8 mouse cellular contexts compared by ENCODE assay signal in the genomic region with DNA sequence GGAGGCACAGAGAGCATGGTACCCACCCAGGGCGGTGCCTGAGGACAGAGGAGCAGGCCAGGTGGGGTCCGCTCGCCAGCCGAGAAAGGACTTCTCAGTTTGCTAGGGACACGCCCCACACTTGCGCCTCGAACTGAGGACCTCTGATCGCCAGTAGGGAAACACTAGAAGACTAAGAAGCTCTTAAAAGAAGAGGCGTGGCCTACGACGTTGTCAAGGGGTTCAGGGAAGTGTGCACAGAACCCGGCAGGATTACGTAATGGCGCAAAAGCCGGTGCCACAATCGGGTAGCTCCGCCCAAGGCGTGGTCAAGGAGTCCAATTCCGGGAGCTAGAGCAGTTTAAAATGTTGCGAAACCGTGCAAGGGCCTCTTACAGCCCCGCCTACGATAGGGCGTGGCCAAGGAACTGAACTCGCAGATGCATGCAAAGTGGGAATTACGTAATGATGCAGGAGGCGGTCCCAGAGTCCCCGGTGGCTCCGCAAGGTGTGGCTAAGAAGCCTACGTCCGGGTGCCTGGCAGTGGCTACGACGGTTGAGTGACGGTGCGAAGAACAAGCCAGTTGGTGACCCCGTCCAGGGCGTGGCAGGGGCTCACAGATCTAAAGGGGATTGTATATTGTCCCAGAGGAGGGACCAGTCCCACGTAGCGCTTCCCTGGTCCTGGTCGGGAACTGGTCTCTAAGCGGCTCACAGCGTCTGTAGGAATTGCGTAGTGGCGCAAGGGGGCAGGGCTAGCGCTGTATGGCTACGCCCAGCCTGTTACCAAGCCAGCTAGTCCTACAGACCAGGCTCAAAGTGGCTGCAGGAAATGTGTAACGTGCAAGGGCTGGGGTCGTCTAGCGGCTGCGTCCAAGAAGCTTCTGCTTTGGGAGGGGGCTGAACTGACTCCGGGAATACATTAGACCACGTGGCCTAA. TPM values are rescaled to one million over a fixed set of nuclear protein-coding genes. Genes with fewer than 3 reads are reported as not detected.
DNase-seq lines count a peak whose midpoint lies in the region; ATAC-seq lines count a peak whose summit lies in the region.

A gene (plus strand): TSS at position 482 of the 919 bp plus-strand sequence.

- no peaks in the 10 kb centered on the region for H3K9me3 ChIP-seq in forebrain, embryonic 14.5 days (replicated peaks; ENCODE audit: control insufficient read depth, low read length)
- H3K9me3 ChIP-seq in neural tube, embryonic 15.5 days (replicated peaks), result no peaks in the 10 kb centered on the region

- H3K4me1 ChIP-seq in forebrain, embryonic 14.5 days (ENCODE audit: control insufficient read depth, insufficient read depth, low read length), result peaks cover 7% of the 10 kb centered on the region; the same call in 1 of the 2 replicates
- peaks cover 38% of the 10 kb centered on the region for H3K4me1 ChIP-seq in neural tube, embryonic 15.5 days

- intact Hi-C loops in heart, postnatal 14 days (cut with DNase I), result no loop called here

- peak within 1 kb of the TSS; percentile 97 for H3K27ac ChIP-seq in forebrain, embryonic 14.5 days (ENCODE audit: low read depth, low read length)
- H3K27ac ChIP-seq in neural tube, embryonic 15.5 days (replicated peaks), result peak within 1 kb of the TSS; percentile 98

- WGBS in forebrain, embryonic 14.5 days, result under 1% methylated on average over 52 of the region's 52 CpGs
- under 1% methylated on average over 52 of the region's 52 CpGs for WGBS in neural tube, embryonic 15.5 days

- peak within 1 kb of the TSS; percentile 56 for H3K4me3 ChIP-seq in forebrain, embryonic 14.5 days (ENCODE audit: low read depth, low read length)
- H3K4me3 ChIP-seq in neural tube, embryonic 15.5 days (replicated peaks), result peak within 1 kb of the TSS; percentile 64

- peak; percentile 89 for ATAC-seq in forebrain, embryonic 14.5 days
- peak; percentile 90 for ATAC-seq in neural tube, embryonic 15.5 days (ENCODE audit: low FRiP score)

- H3K27me3 ChIP-seq in forebrain, embryonic 14.5 days (replicated peaks; ENCODE audit: control insufficient read depth, insufficient read depth, low read length), result no peaks in the 10 kb centered on the region
- H3K27me3 ChIP-seq in neural tube, embryonic 15.5 days (replicated peaks), result no peaks in the 10 kb centered on the region

- peak; percentile 100 for DNase-seq in ES-CJ7 (ENCODE audit: low read depth, low spot score)
- DNase-seq in cerebellum, adult 11 months, result peak; percentile 99
- DNase-seq in forebrain, embryonic 14.5 days (ENCODE audit: low spot score), result peak; percentile 100
- peak; percentile 97 to 98 for DNase-seq in heart, postnatal 14 days
- DNase-seq in layer of hippocampus, adult 11-12 months (ENCODE audit: low spot score), result peak; percentile 99
- peak; percentile 100 for DNase-seq in lung, adult 18-20 months
- DNase-seq in testis, postnatal 14 days (ENCODE audit: low spot score), result peak; percentile 96

- H3K36me3 ChIP-seq in forebrain, embryonic 14.5 days (ENCODE audit: control insufficient read depth, insufficient read depth, low read length), result no peaks in the 10 kb centered on the region
- no peaks in the 10 kb centered on the region for H3K36me3 ChIP-seq in neural tube, embryonic 15.5 days

- peak within 1 kb of the TSS; percentile 71 for H3K9ac ChIP-seq in forebrain, embryonic 14.5 days (ENCODE audit: low read length)
- peak within 1 kb of the TSS; percentile 70 for H3K9ac ChIP-seq in neural tube, embryonic 15.5 days (replicated peaks)

- peak within 1 kb of the TSS; percentile 84 for H3K4me2 ChIP-seq in forebrain, embryonic 14.5 days (ENCODE audit: low read length)
- peak within 1 kb of the TSS; percentile 84 for H3K4me2 ChIP-seq in neural tube, embryonic 15.5 days

RNA-seq across cellular contexts. Expression of the gene that starts here (rescaled TPM):
- 66.9 and 70.7 TPM in 2 replicates for polyA plus RNA-seq in forebrain, embryonic 14.5 days (2014; fragmentation: Nextera tagmentation; extraction: Ambion mirVana)
- total RNA-seq in heart, postnatal 14 days (2021), result 10 to 100 TPM; 61.4 to 65.0 TPM
- polyA plus RNA-seq in neural tube, embryonic 15.5 days (2015; fragmentation: Nextera tagmentation; extraction: Ambion mirVana), result 73.0 and 77.0 TPM in 2 replicates

Comparison
In these comparisons a context has a peak if more than half of its experiments do, and no peak if none do; other contexts are left out.
1. Peak in every context shown above with its lines: DNase-seq, ATAC-seq, H3K4me3 ChIP-seq and H3K27ac ChIP-seq.